Mouse (Mus musculus) E14TG2a.4 (cell line): Measurements from ENCODE around the gene Itpr2.

ENCODE experiments used
- H3K27me3 ChIP-seq: 2 replicates; pipeline ENCODE4 v1.6.1; 2014; ENCODE audit warnings: low read length, control low read depth; ENCODE audit not compliant: insufficient read depth
- H3K36me3 ChIP-seq: 2 replicates; pipeline ENCODE4 v1.6.1; 2014; ENCODE audit warnings: low read length, control low read depth; ENCODE audit not compliant: insufficient read depth
- H3K4me1 ChIP-seq: replicated peaks from 2 replicates; pipeline ENCODE4 v1.6.1; 2014; ENCODE audit warnings: low read depth, low read length, control low read depth
- H3K4me3 ChIP-seq: replicated peaks from 2 replicates; pipeline ENCODE4 v1.5.1; 2014; ENCODE audit warnings: mild to moderate bottlenecking, low read length
- H3K9me3 ChIP-seq: 2 replicates; pipeline ENCODE4 v1.6.1; 2014; ENCODE audit warnings: low read length, control low read depth
- CTCF ChIP-seq: conservative IDR thresholded peaks from 2 replicates; pipeline ENCODE4 v1.5.1; 2014; ENCODE audit warnings: low read length
- NANOG ChIP-seq: IDR thresholded peaks from 2 replicates; pipeline ENCODE4 v1.6.1; 2014; ENCODE audit warnings: borderline replicate concordance, low read length, mixed read lengths
- POU5F1 ChIP-seq: IDR thresholded peaks from 2 replicates; pipeline ENCODE4 v1.6.1; 2014; ENCODE audit warnings: low read length, borderline replicate concordance

Gene Itpr2

GRCm38 (mm10) chr6:146342995-146343394, 159.0 kb downstream of the Itpr2 start:
- 0 out of 2 replicates have a peak overlapping the region, but pooled peaks have one; percentile 13 for H3K4me3 ChIP-seq
- no peaks in the 10 kb centered on the region for H3K9me3 ChIP-seq
- peaks cover 31% of the 10 kb centered on the region for H3K4me1 ChIP-seq
- no peaks in the 10 kb centered on the region for H3K27me3 ChIP-seq
- TF ChIP-seq CTCF (no peak), POU5F1 (no peak), NANOG (no peak; the same call in 1 of the 2 replicates)
- H3K36me3 ChIP-seq = no peaks in the 10 kb centered on the region

- Histone ChIP-seq H3K36me3 (no peaks in the 10 kb centered on the region), H3K27me3 (no peaks in the 10 kb centered on the region), H3K9me3 (no peaks in the 10 kb centered on the region), H3K4me3 (no peak overlapping the region), H3K4me1 (peaks cover 31% of the 10 kb centered on the region)
- TF ChIP-seq CTCF = no peak
- no peak for TF ChIP-seq POU5F1
- TF ChIP-seq NANOG = no peak
Measured at GRCm38 (mm10) chr6:146341934-146342333, 160.1 kb downstream of the Itpr2 start.

GRCm38 (mm10) chr6:146341413-146341812, 160.6 kb downstream of the Itpr2 start:
- Histone ChIP-seq H3K27me3 (no peaks in the 10 kb centered on the region), H3K4me3 (no peak overlapping the region), H3K36me3 (no peaks in the 10 kb centered on the region), H3K4me1 (peaks cover 31% of the 10 kb centered on the region), H3K9me3 (no peaks in the 10 kb centered on the region)
- no peak for TF ChIP-seq POU5F1
- no peak for TF ChIP-seq NANOG
- TF ChIP-seq CTCF = no peak

- Histone ChIP-seq H3K9me3 (no peaks in the 10 kb centered on the region), H3K4me1 (peaks cover 31% of the 10 kb centered on the region), H3K27me3 (no peaks in the 10 kb centered on the region), H3K36me3 (no peaks in the 10 kb centered on the region), H3K4me3 (no peak overlapping the region)
- TF ChIP-seq NANOG = no peak
Measured at GRCm38 (mm10) chr6:146340951-146341350, 161.1 kb downstream of the Itpr2 start.

GRCm38 (mm10) chr6:146339779-146340178, 162.2 kb downstream of the Itpr2 start:
- Histone ChIP-seq H3K36me3 (no peaks in the 10 kb centered on the region), H3K27me3 (no peaks in the 10 kb centered on the region), H3K9me3 (no peaks in the 10 kb centered on the region), H3K4me3 (no peak overlapping the region), H3K4me1 (peaks cover 31% of the 10 kb centered on the region)
- TF ChIP-seq NANOG = no peak
- TF ChIP-seq POU5F1 = no peak
- TF ChIP-seq CTCF = peak; percentile 72

- Histone ChIP-seq H3K4me1 (peaks cover 8% of the 10 kb centered on the region), H3K4me3 (no peak overlapping the region), H3K27me3 (no peaks in the 10 kb centered on the region), H3K36me3 (no peaks in the 10 kb centered on the region), H3K9me3 (no peaks in the 10 kb centered on the region)
- no peak for TF ChIP-seq CTCF
- TF ChIP-seq NANOG = no peak
- no peak for TF ChIP-seq POU5F1
Measured at GRCm38 (mm10) chr6:146337237-146337636, 164.8 kb downstream of the Itpr2 start.

GRCm38 (mm10) chr6:146335191-146335590, 166.8 kb downstream of the Itpr2 start:
- no peak overlapping the region for H3K4me3 ChIP-seq
- H3K9me3 ChIP-seq = peaks cover 7% of the 10 kb centered on the region
- no peaks in the 10 kb centered on the region for H3K36me3 ChIP-seq
- no peak for TF ChIP-seq CTCF
- TF ChIP-seq NANOG = no peak
- no peak for TF ChIP-seq POU5F1
- H3K4me1 ChIP-seq = no peaks in the 10 kb centered on the region
- no peaks in the 10 kb centered on the region for H3K27me3 ChIP-seq

GRCm38 (mm10) chr6:146333506-146333905, 168.5 kb downstream of the Itpr2 start:
- H3K4me1 ChIP-seq = no peaks in the 10 kb centered on the region
- no peak overlapping the region for H3K4me3 ChIP-seq
- peaks cover 15% of the 10 kb centered on the region for H3K9me3 ChIP-seq
- peaks cover 5% of the 10 kb centered on the region; the same call in 1 of the 2 replicates for H3K27me3 ChIP-seq
- no peaks in the 10 kb centered on the region for H3K36me3 ChIP-seq
- no peak for TF ChIP-seq CTCF
- TF ChIP-seq NANOG = no peak
- no peak for TF ChIP-seq POU5F1

- Histone ChIP-seq H3K27me3 (peaks cover 5% of the 10 kb centered on the region; the same call in 1 of the 2 replicates), H3K36me3 (no peaks in the 10 kb centered on the region), H3K4me3 (no peak overlapping the region), H3K9me3 (peaks cover 15% of the 10 kb centered on the region), H3K4me1 (no peaks in the 10 kb centered on the region)
- TF ChIP-seq NANOG = no peak
- no peak for TF ChIP-seq CTCF
- TF ChIP-seq POU5F1 = no peak
Measured at GRCm38 (mm10) chr6:146331017-146331669, 170.9 kb downstream of the Itpr2 start.
